Mouse (Mus musculus): ENCODE data around the gene Ak1.

- TF ChIP-seq POLR2A (IDR thresholded peaks at IDR 0.05; ENCODE audit: control insufficient read depth, extremely low read depth, insufficient read depth, low read length, poor library complexity) (no peak), CTCF (IDR thresholded peaks at IDR 0.05; ENCODE audit: borderline replicate concordance, control insufficient read depth, extremely low read depth, insufficient read depth, low read length, poor library complexity) (no peak)
These were observed 36.3 kb upstream of the Ak1 start for GRCm38 (mm10) chr2:32585149-32585714.
